Mouse (Mus musculus) liver, embryonic 15.5 days (tissue): ENCODE results near the gene Olfr307. TPM values are rescaled to one million over a fixed set of nuclear protein-coding genes. Genes with fewer than 3 reads are reported as not detected.
"Not testable (repeated sequence)": the region's sequence is repeated elsewhere in the genome, so short reads cannot be mapped to it uniquely, and the experiment has no call there.

Experiments used
- ATAC-seq: fragments of 200-750 bp; cut with Nextera tagmentation; 2 replicates; pipeline ENCODE4 v1.8.0; 2017; ENCODE audit warnings: moderate number of reproducible peaks, mild to moderate bottlenecking, moderate library complexity; ENCODE audit not compliant: insufficient read depth
- H3K27ac ChIP-seq: fragments of 300-500 bp; sonication (generic); replicated peaks from 2 replicates; pipeline ENCODE4 v1.5.1; 2015; ENCODE audit warnings: mild to moderate bottlenecking, inconsistent platforms
- H3K27me3 ChIP-seq: fragments of 300-500 bp; sonication (generic); 2 replicates; pipeline ENCODE4 v1.6.1; 2015; ENCODE audit warnings: mild to moderate bottlenecking, inconsistent platforms
- H3K36me3 ChIP-seq: fragments of 300-500 bp; sonication (generic); replicated peaks from 2 replicates; pipeline ENCODE4 v1.6.1; 2015; ENCODE audit warnings: moderate library complexity, mild to moderate bottlenecking, inconsistent platforms
- H3K4me1 ChIP-seq: fragments of 300-500 bp; sonication (generic); replicated peaks from 2 replicates; pipeline ENCODE4 v1.6.1; 2015; ENCODE audit warnings: inconsistent platforms
- H3K4me2 ChIP-seq: fragments of 300-500 bp; sonication (generic); 2 replicates; pipeline ENCODE4 v1.6.1; 2015; ENCODE audit warnings: moderate library complexity, mild to moderate bottlenecking, inconsistent platforms
- H3K4me3 ChIP-seq: fragments of 300-500 bp; sonication (generic); replicated peaks from 2 replicates; pipeline ENCODE4 v1.5.1; 2015; ENCODE audit warnings: mild to moderate bottlenecking, inconsistent platforms
- H3K9ac ChIP-seq: fragments of 300-500 bp; sonication (generic); 2 replicates; pipeline ENCODE4 v1.6.1; 2015; ENCODE audit warnings: moderate library complexity, mild to moderate bottlenecking, inconsistent platforms
- H3K9me3 ChIP-seq: fragments of 300-500 bp; sonication (generic); replicated peaks from 2 replicates; pipeline ENCODE4 v1.6.1; 2016; ENCODE audit warnings: inconsistent platforms
- WGBS: fragments of 180-500 bp; shearing (Covaris S2); methylation state at CpG from one replicate; pipeline ENCODE4 v1.1.7; 2015; ENCODE audit warnings: mixed read lengths; ENCODE audit not compliant: insufficient replicate concordance; 5-methylcytosine and 5-hydroxymethylcytosine counted together
- polyA plus RNA-seq: library from polyadenylated mRNA; unstranded; fragments of >200 nt; fragmentation: Nextera tagmentation; extraction: Ambion mirVana; gene quantifications from 2 replicates; pipeline ENCODE4 v1.2.1, GENCODE M21; 2015

The Olfr307 gene
- polyA plus RNA-seq: not detected in 2 replicates

DNA sequence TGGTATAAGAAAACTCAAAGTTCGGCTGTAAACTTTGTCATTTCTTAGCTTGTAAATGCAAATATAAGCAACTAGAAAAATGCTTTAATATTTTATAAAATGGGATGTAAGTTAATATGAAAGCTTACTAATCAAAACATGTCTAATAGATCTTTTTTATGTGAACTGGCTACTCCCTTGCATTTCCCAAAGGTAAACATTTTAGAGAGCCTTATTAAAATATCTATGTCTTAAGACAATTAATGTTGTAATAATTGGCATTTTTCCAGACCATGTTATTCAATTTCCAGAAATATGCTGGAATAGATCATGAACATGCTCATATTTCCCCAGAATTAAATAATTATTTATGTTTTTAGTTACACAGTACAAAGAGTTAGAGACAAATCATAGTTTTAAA, at the start of gene Olfr307:
Olfr307 (minus strand) TSS at position 101 of the 400 bp plus-strand sequence.
- H3K4me3 ChIP-seq: no peak within 1 kb of the TSS
- WGBS: 33% methylated on average over 1 of the region's 1 CpGs
- H3K9me3 ChIP-seq: no peaks in the 10 kb centered on the region
- H3K9ac ChIP-seq: no peak within 1 kb of the TSS
- no peak within 1 kb of the TSS for H3K27ac ChIP-seq
- H3K27me3 ChIP-seq: no peaks in the 10 kb centered on the region
- H3K36me3 ChIP-seq: no peaks in the 10 kb centered on the region
- H3K4me2 ChIP-seq: no peak within 1 kb of the TSS
- no peak for ATAC-seq
- no peaks in the 10 kb centered on the region for H3K4me1 ChIP-seq

DNA sequence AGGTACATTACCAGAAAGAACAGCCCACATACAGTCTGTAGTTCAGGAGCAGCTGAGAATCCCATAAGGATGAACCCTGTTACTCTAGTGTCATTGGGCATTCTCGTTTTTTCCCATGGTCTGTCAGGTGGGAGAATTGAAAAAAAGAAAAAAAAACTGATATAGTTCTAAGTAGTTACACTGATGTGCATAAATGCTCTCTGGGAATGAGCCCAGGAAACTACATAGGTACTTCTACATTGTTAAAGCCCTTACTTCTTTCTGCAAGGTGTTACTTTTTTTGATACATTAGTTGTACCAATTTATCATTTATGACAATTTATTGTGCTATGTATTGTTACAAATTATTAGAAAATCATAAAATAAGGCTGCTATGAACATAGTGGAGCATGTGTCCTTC, 49.2 kb upstream of the Olfr307 start, which contains the start of gene Olfr304:
Olfr304 (minus strand) TSS at position 101 of the 400 bp plus-strand sequence.
- Histone ChIP-seq H3K9me3 (no peaks in the 10 kb centered on the region), H3K4me2 (no peak within 1 kb of the TSS), H3K9ac (no peak within 1 kb of the TSS), H3K27me3 (no peaks in the 10 kb centered on the region), H3K36me3 (no peaks in the 10 kb centered on the region), H3K4me3 (no peak within 1 kb of the TSS), H3K27ac (no peak within 1 kb of the TSS), H3K4me1 (no peaks in the 10 kb centered on the region)
- 13% methylated on average over 1 of the region's 1 CpGs for WGBS
- no peak for ATAC-seq

- H3K4me1 ChIP-seq: no peaks in the 10 kb centered on the region
- 43% methylated on average over 3 of the region's 3 CpGs for WGBS
- no peak overlapping the region for H3K4me2 ChIP-seq
- H3K27me3 ChIP-seq: no peaks in the 10 kb centered on the region
- H3K4me3 ChIP-seq: no peak overlapping the region
- ATAC-seq: no peak
- H3K9me3 ChIP-seq: no peaks in the 10 kb centered on the region
- H3K9ac ChIP-seq: no peak overlapping the region
- no peak overlapping the region for H3K27ac ChIP-seq
- no peaks in the 10 kb centered on the region for H3K36me3 ChIP-seq
These were observed 48.4 kb upstream of the Olfr307 start for GRCm38 (mm10) chr7:86385769-86386168.

DNA sequence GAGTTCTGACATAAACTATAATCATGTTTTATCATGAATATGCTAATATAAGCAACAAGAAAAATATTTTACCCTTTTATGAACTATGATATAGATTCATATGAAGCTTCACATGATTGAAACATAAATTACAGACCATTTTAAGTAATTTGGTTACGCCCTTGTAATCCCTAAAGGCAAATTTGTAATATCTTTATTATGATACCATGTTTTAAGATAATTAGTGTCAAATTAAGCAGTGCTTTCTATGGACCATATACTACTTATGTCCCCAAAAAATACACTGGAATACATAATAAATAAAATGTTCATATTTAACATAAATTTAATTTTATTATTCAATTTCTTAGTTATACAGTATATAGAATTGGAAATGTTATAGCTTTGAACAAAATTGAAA, 29.4 kb upstream of the Olfr307 start, which contains the start of gene Olfr305:
Olfr305 (minus strand) TSS at position 101 of the 400 bp plus-strand sequence.
- WGBS: 55% methylated on average over 1 of the region's 1 CpGs
- Histone ChIP-seq H3K36me3 (no peaks in the 10 kb centered on the region), H3K27ac (no peak within 1 kb of the TSS), H3K9me3 (no peaks in the 10 kb centered on the region), H3K9ac (no peak within 1 kb of the TSS), H3K27me3 (no peaks in the 10 kb centered on the region), H3K4me3 (no peak within 1 kb of the TSS), H3K4me1 (no peaks in the 10 kb centered on the region), H3K4me2 (no peak within 1 kb of the TSS)
- no peak for ATAC-seq

GRCm38 (mm10) chr7:86346296-86346695, 8.9 kb upstream of the Olfr307 start:
- not testable (repeated sequence) for H3K27me3 ChIP-seq, H3K4me2 ChIP-seq, H3K9ac ChIP-seq, H3K27ac ChIP-seq, ATAC-seq, H3K4me1 ChIP-seq, H3K4me3 ChIP-seq, H3K36me3 ChIP-seq, H3K9me3 ChIP-seq
- WGBS: 68% methylated on average over 9 of the region's 9 CpGs

DNA sequence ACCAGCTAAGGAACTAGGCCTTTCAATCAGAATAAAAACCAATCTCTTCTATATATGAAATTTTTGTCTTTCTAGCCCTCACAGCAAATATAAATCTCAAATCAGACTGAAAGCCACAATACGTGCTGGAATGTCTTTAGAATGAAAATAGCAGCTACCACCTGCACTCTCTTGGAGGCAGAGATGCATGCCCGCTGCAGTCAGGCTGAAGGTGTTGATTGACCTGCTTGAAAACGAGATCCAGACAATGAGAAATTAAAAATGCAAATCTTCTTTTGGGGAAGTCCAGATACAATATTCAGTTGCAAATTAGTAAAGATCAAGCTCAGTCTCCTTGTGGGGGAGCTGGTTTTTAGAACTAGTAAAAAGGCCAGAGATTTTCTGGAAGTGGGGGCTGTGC, 6.9 kb upstream of the Olfr307 start:
- no peaks in the 10 kb centered on the region for H3K4me1 ChIP-seq
- H3K9me3 ChIP-seq: no peaks in the 10 kb centered on the region
- H3K4me3 ChIP-seq: no peak overlapping the region
- H3K27me3 ChIP-seq: no peaks in the 10 kb centered on the region
- no peak overlapping the region for H3K9ac ChIP-seq
- no peak overlapping the region for H3K4me2 ChIP-seq
- H3K27ac ChIP-seq: no peak overlapping the region
- 52% methylated on average over 3 of the region's 3 CpGs for WGBS
- no peaks in the 10 kb centered on the region for H3K36me3 ChIP-seq
- no peak for ATAC-seq

DNA sequence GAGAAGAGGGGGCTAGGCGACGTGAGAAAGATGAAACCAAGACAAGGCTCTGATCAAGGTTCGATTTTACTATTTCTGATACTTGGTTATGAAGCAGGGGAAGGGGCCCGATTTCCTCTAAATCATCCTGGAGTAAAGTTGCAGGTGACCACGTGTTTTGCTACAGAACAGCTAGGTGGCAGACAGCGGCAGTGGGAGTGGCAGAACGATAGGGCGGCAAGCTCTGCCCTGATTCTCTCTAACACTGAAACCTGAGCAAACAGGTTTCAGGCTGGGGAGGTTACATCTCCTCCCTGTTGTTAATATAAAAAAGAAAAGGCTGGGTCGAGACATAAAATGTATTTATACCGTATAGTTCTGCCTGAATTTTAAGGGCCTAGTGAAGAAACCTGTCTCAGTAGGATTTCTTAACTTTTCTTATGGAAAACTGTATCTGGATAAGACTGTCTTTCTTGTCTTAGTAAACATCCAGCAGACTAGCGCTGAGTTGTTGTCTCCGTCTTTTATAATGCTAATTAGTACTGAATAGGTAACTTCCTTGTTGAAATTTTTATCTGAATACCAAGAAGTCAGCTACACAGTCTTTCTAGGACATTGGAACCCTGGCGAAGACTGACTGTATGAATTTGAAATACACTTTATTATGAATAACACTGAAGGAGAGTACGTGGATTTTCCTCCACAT, 5.6 kb upstream of the Olfr307 start:
- no peaks in the 10 kb centered on the region for H3K9me3 ChIP-seq

GRCm38 (mm10) chr7:86325530-86325929, 11.9 kb downstream of the Olfr307 start, which contains the start of gene Olfr308:
TSS of gene Olfr308 (minus strand) at chr7:86325630.
- H3K9ac ChIP-seq: no peak within 1 kb of the TSS
- H3K4me2 ChIP-seq: no peak within 1 kb of the TSS
- no peaks in the 10 kb centered on the region for H3K27me3 ChIP-seq
- H3K4me1 ChIP-seq: no peaks in the 10 kb centered on the region
- no peak within 1 kb of the TSS for H3K27ac ChIP-seq
- H3K9me3 ChIP-seq: no peaks in the 10 kb centered on the region
- H3K4me3 ChIP-seq: no peak within 1 kb of the TSS
- ATAC-seq: no peak
- no peaks in the 10 kb centered on the region for H3K36me3 ChIP-seq

More for the DNA sequence above, 5.6 kb upstream of the Olfr307 start:
- Histone ChIP-seq H3K4me1 (no peaks in the 10 kb centered on the region), H3K9ac (no peak overlapping the region), H3K27me3 (no peaks in the 10 kb centered on the region), H3K4me3 (no peak overlapping the region), H3K27ac (no peak overlapping the region), H3K36me3 (no peaks in the 10 kb centered on the region), H3K4me2 (no peak overlapping the region)
- WGBS: 62% methylated on average over 14 of the region's 14 CpGs
- ATAC-seq: no peak

GRCm38 (mm10) chr7:86321323-86321722, 16.1 kb downstream of the Olfr307 start:
- H3K36me3 ChIP-seq: no peaks in the 10 kb centered on the region
- WGBS: 69% methylated on average over 2 of the region's 2 CpGs
- ATAC-seq: no peak

GRCm38 (mm10) chr7:86313608-86314007, 23.8 kb downstream of the Olfr307 start, which contains the start of gene Olfr309:
TSS of gene Olfr309 (minus strand) at chr7:86313708.
- no peaks in the 10 kb centered on the region for H3K27me3 ChIP-seq
- no peaks in the 10 kb centered on the region for H3K9me3 ChIP-seq

More at GRCm38 (mm10) chr7:86321323-86321722, 16.1 kb downstream of the Olfr307 start:
- no peak overlapping the region for H3K9ac ChIP-seq
- H3K9me3 ChIP-seq: no peaks in the 10 kb centered on the region
- H3K27ac ChIP-seq: no peak overlapping the region
- H3K27me3 ChIP-seq: no peaks in the 10 kb centered on the region
- no peak overlapping the region for H3K4me3 ChIP-seq
- H3K4me1 ChIP-seq: no peaks in the 10 kb centered on the region
- H3K4me2 ChIP-seq: no peak overlapping the region

More at GRCm38 (mm10) chr7:86313608-86314007, 23.8 kb downstream of the Olfr307 start, which contains the start of gene Olfr309:
- no peak for ATAC-seq
- Histone ChIP-seq H3K4me1 (no peaks in the 10 kb centered on the region), H3K4me3 (no peak within 1 kb of the TSS), H3K9ac (no peak within 1 kb of the TSS), H3K4me2 (no peak within 1 kb of the TSS), H3K27ac (no peak within 1 kb of the TSS), H3K36me3 (no peaks in the 10 kb centered on the region)
- 43% methylated on average over 2 of the region's 2 CpGs for WGBS
